Mouse (Mus musculus): ENCODE measurements around the gene Slc25a3. TPM values are rescaled to one million over a fixed set of nuclear protein-coding genes. Genes with fewer than 3 reads are reported as not detected.

The Slc25a3 gene
- polyA plus RNA-seq, 1 experiment from 2014 or later = 534 TPM

GRCm38 (mm10) chr10:91102799-91103590 lies 20.9 kb downstream of the Slc25a3 start:
- no peaks in the 10 kb centered on the region for H3K9me3 ChIP-seq
- no peak for ATAC-seq (ENCODE audit: low read depth)
- peaks cover 15% of the 10 kb centered on the region for H3K36me3 ChIP-seq
- 91% methylated on average over 13 of the region's 14 CpGs for WGBS
- no peaks in the 10 kb centered on the region for H3K4me1 ChIP-seq (replicated peaks)
- no peak overlapping the region for H3K9ac ChIP-seq
- no peaks in the 10 kb centered on the region for H3K27me3 ChIP-seq
- H3K4me3 ChIP-seq = no peak overlapping the region
- no peak overlapping the region for H3K27ac ChIP-seq (replicated peaks)
- H3K4me2 ChIP-seq = no peak overlapping the region

GRCm38 (mm10) chr10:91101936-91102335 lies 21.9 kb downstream of the Slc25a3 start:
- peaks cover 21% of the 10 kb centered on the region for H3K36me3 ChIP-seq
- no peak overlapping the region for H3K27ac ChIP-seq (replicated peaks)
- WGBS = 92% methylated on average over 25 of the region's 25 CpGs
- H3K4me3 ChIP-seq = no peak overlapping the region
- no peak for ATAC-seq (ENCODE audit: low read depth)
- H3K4me2 ChIP-seq = no peak overlapping the region
- no peaks in the 10 kb centered on the region for H3K27me3 ChIP-seq
- no peaks in the 10 kb centered on the region for H3K4me1 ChIP-seq (replicated peaks)
- H3K9ac ChIP-seq = no peak overlapping the region
- H3K9me3 ChIP-seq = no peaks in the 10 kb centered on the region

GRCm38 (mm10) chr10:91100101-91100500 lies 23.8 kb downstream of the Slc25a3 start:
- peaks cover 25% of the 10 kb centered on the region for H3K36me3 ChIP-seq
- no peaks in the 10 kb centered on the region for H3K4me1 ChIP-seq (replicated peaks)
- H3K4me2 ChIP-seq = no peak overlapping the region
- H3K9ac ChIP-seq = no peak overlapping the region
- no peaks in the 10 kb centered on the region for H3K9me3 ChIP-seq
- H3K27ac ChIP-seq (replicated peaks) = no peak overlapping the region
- WGBS = 95% methylated on average over 1 of the region's 1 CpGs
- H3K27me3 ChIP-seq = no peaks in the 10 kb centered on the region
- no peak overlapping the region for H3K4me3 ChIP-seq
- no peak for ATAC-seq (ENCODE audit: low read depth)

- ATAC-seq (ENCODE audit: low read depth) = no peak
- Histone ChIP-seq H3K9ac (no peak overlapping the region), H3K27me3 (no peaks in the 10 kb centered on the region), H3K4me2 (no peak overlapping the region), H3K4me3 (no peak overlapping the region), H3K9me3 (no peaks in the 10 kb centered on the region), H3K27ac (replicated peaks) (no peak overlapping the region), H3K4me1 (replicated peaks) (no peaks in the 10 kb centered on the region), H3K36me3 (peaks cover 35% of the 10 kb centered on the region)
- 95% methylated on average over 8 of the region's 8 CpGs for WGBS
Measured at GRCm38 (mm10) chr10:91098056-91098455, 25.8 kb downstream of the Slc25a3 start.

- no peaks in the 10 kb centered on the region for H3K9me3 ChIP-seq
- H3K4me2 ChIP-seq = no peak overlapping the region
- H3K9ac ChIP-seq = no peak overlapping the region
- 93% methylated on average over 15 of the region's 15 CpGs for WGBS
- ATAC-seq (ENCODE audit: low read depth) = no peak
- H3K4me1 ChIP-seq (replicated peaks) = no peaks in the 10 kb centered on the region
- H3K4me3 ChIP-seq = no peak overlapping the region
- H3K36me3 ChIP-seq = peaks cover 21% of the 10 kb centered on the region; the same call in 1 of the 2 replicates
- no peaks in the 10 kb centered on the region for H3K27me3 ChIP-seq
- no peak overlapping the region for H3K27ac ChIP-seq (replicated peaks)
Measured at GRCm38 (mm10) chr10:91094251-91095104, 29.4 kb downstream of the Slc25a3 start.

- Histone ChIP-seq H3K4me3 (no peak overlapping the region), H3K27ac (replicated peaks) (no peak overlapping the region), H3K36me3 (peaks cover 18% of the 10 kb centered on the region; the same call in 1 of the 2 replicates), H3K4me2 (no peak overlapping the region), H3K9ac (no peak overlapping the region), H3K4me1 (replicated peaks) (no peaks in the 10 kb centered on the region), H3K27me3 (no peaks in the 10 kb centered on the region), H3K9me3 (no peaks in the 10 kb centered on the region)
- no peak for ATAC-seq (ENCODE audit: low read depth)
- 91% methylated on average over 4 of the region's 4 CpGs for WGBS
Measured at GRCm38 (mm10) chr10:91092812-91093211, 31.0 kb downstream of the Slc25a3 start.

GRCm38 (mm10) chr10:91083393-91083927 lies 40.4 kb downstream of the Slc25a3 start:
- Histone ChIP-seq H3K27ac (replicated peaks) (peak overlapping the region; percentile 46), H3K4me2 (peak overlapping the region; percentile 64), H3K4me3 (peak overlapping the region; percentile 85), H3K4me1 (replicated peaks) (peaks cover 14% of the 10 kb centered on the region; the same call in 1 of the 2 replicates), H3K9me3 (no peaks in the 10 kb centered on the region), H3K36me3 (peaks cover 6% of the 10 kb centered on the region; the same call in 1 of the 2 replicates), H3K9ac (peak overlapping the region; percentile 89), H3K27me3 (no peaks in the 10 kb centered on the region)
- 48% methylated on average over 12 of the region's 12 CpGs for WGBS
- no peak for ATAC-seq (ENCODE audit: low read depth)

- ATAC-seq (ENCODE audit: low read depth) = peak; percentile 97
- Histone ChIP-seq H3K36me3 (peaks cover 12% of the 10 kb centered on the region), H3K9me3 (no peaks in the 10 kb centered on the region), H3K27me3 (no peaks in the 10 kb centered on the region), H3K4me1 (replicated peaks) (peaks cover 14% of the 10 kb centered on the region; the same call in 1 of the 2 replicates), H3K9ac (peak within 1 kb of the TSS; percentile 89), H3K4me3 (peak within 1 kb of the TSS; percentile 85), H3K4me2 (peak within 1 kb of the TSS; percentile 64), H3K27ac (replicated peaks) (peak within 1 kb of the TSS; percentile 88)
- under 1% methylated on average over 81 of the region's 87 CpGs for WGBS
Measured at GRCm38 (mm10) chr10:91082550-91083392, 41.1 kb downstream of the Slc25a3 start, which contains the start of the genes Apaf1 and Ikbip. TSS of gene Apaf1 (minus strand) at chr10:91082770. TSS of gene Ikbip (plus strand) at chr10:91082940.

GRCm38 (mm10) chr10:91081959-91082507 lies 41.8 kb downstream of the Slc25a3 start:
- Histone ChIP-seq H3K27ac (replicated peaks) (peak overlapping the region; percentile 88), H3K9me3 (no peaks in the 10 kb centered on the region), H3K9ac (peak overlapping the region; percentile 89), H3K27me3 (no peaks in the 10 kb centered on the region), H3K4me3 (peak overlapping the region; percentile 85), H3K4me2 (peak overlapping the region; percentile 64), H3K4me1 (replicated peaks) (peaks cover 14% of the 10 kb centered on the region; the same call in 1 of the 2 replicates), H3K36me3 (peaks cover 20% of the 10 kb centered on the region)
- whole genome bisulfite sequencing = 1% methylated on average over 27 of the region's 27 CpGs
- peak; percentile 29 for ATAC-seq (ENCODE audit: low read depth)

GRCm38 (mm10) chr10:91080540-91080939 lies 43.3 kb downstream of the Slc25a3 start:
- Histone ChIP-seq H3K27ac (replicated peaks) (no peak overlapping the region), H3K4me2 (no peak overlapping the region), H3K27me3 (no peaks in the 10 kb centered on the region), H3K4me1 (replicated peaks) (peaks cover 14% of the 10 kb centered on the region; the same call in 1 of the 2 replicates), H3K9me3 (no peaks in the 10 kb centered on the region), H3K9ac (no peak overlapping the region), H3K4me3 (no peak overlapping the region), H3K36me3 (peaks cover 33% of the 10 kb centered on the region)
- ATAC-seq (ENCODE audit: low read depth) = no peak
- WGBS = 93% methylated on average over 5 of the region's 5 CpGs

GRCm38 (mm10) chr10:91076667-91077066 lies 47.2 kb downstream of the Slc25a3 start:
- no peak for ATAC-seq (ENCODE audit: low read depth)
- Histone ChIP-seq H3K9me3 (no peaks in the 10 kb centered on the region), H3K4me3 (no peak overlapping the region), H3K27ac (replicated peaks) (no peak overlapping the region), H3K9ac (no peak overlapping the region), H3K27me3 (no peaks in the 10 kb centered on the region), H3K36me3 (peaks cover 54% of the 10 kb centered on the region), H3K4me2 (no peak overlapping the region), H3K4me1 (replicated peaks) (peaks cover 8% of the 10 kb centered on the region; the same call in 1 of the 2 replicates)
- WGBS = 90% methylated on average over 2 of the region's 2 CpGs

Data from neural tube, embryonic 13.5 days (tissue).